Comparison of ENCODE assay signal across 12 mouse cellular contexts in the genomic region with DNA sequence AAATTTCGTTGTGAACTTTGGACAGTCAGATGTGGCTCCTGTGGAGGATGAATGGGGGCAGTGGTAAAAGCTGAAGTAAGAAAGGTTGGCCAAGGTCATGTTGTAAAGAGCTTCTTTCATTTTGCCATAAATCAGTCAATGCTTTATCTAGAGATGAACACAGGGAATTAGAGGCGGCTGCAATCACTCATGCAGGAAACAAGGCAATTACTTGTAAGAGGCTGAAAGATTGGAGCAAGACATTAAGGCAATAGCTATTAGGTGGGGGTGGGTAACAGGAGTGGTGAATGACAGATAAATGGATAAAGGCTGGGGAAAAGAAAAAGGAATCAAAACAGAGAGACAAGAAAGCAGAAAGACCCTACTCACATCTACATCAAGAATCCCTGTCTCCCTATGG.
"Had no signal": no experiment of that assay in that cellular context is flagged by ENCODE, and none has a peak within 500 bp of the region (broad histone marks: within the 10 kb centered on the region; RNA-seq: fewer than 3 reads in every experiment).

No protein-coding gene starts in this region.

- H3K4me3 ChIP-seq: kidney, embryonic 15.5 days; layer of hippocampus, adult 2 months; limb, embryonic 13.5 days; midbrain, embryonic 13.5 days had no signal

- H3K36me3 ChIP-seq: kidney, embryonic 15.5 days; limb, embryonic 13.5 days; midbrain, embryonic 13.5 days had no signal

- H3K27ac ChIP-seq: kidney, embryonic 15.5 days; layer of hippocampus, adult 2 months; limb, embryonic 13.5 days; liver, embryonic 14.5 days; midbrain, embryonic 13.5 days had no signal

- H3K9me3 ChIP-seq: kidney, embryonic 15.5 days; limb, embryonic 13.5 days; midbrain, embryonic 13.5 days had no signal

- H3K4me2 ChIP-seq: kidney, embryonic 15.5 days; limb, embryonic 13.5 days; midbrain, embryonic 13.5 days had no signal

- ATAC-seq: midbrain, embryonic 13.5 days had no signal

- H3K4me1 ChIP-seq: midbrain, embryonic 13.5 days had no signal

- H3K27me3 ChIP-seq: kidney, embryonic 15.5 days; limb, embryonic 13.5 days; midbrain, embryonic 13.5 days had no signal

- H3K9ac ChIP-seq: kidney, embryonic 15.5 days; limb, embryonic 13.5 days; liver, embryonic 14.5 days; midbrain, embryonic 13.5 days had no signal

- DNase-seq: kidney, postnatal 4 days; left cerebral cortex, postnatal 4 days; lung, adult 18-20 months; right cerebral cortex, postnatal 4 days; spleen, adult 18-20 months; thymus, adult 18-20 months; thymus, postnatal 14 days had no signal
